Mouse (Mus musculus) liver, embryonic 16.5 days (tissue): ENCODE results near the gene Chrnb2. TPM values are rescaled to one million over a fixed set of nuclear protein-coding genes. Genes with fewer than 3 reads are reported as not detected.

Experiments used
- ATAC-seq: fragments of 200-750 bp; cut with Nextera tagmentation; 2 replicates; pipeline ENCODE4 v1.8.0; 2017; ENCODE audit warnings: low read depth, mild to moderate bottlenecking, moderate number of reproducible peaks, moderate library complexity
- H3K27ac ChIP-seq: fragments of 300-500 bp; sonication (generic); 2 replicates; pipeline ENCODE4 v1.5.1; 2014; ENCODE audit warnings: mild to moderate bottlenecking, low read length
- H3K27me3 ChIP-seq: fragments of 300-500 bp; sonication (generic); 2 replicates; pipeline ENCODE4 v1.6.1; 2014; ENCODE audit warnings: low read depth, low read length, mixed read lengths; ENCODE audit not compliant: control insufficient read depth, insufficient read depth
- H3K36me3 ChIP-seq: fragments of 300-500 bp; sonication (generic); 2 replicates; pipeline ENCODE4 v1.6.1; 2014; ENCODE audit warnings: mild to moderate bottlenecking; ENCODE audit not compliant: control insufficient read depth, insufficient read depth
- H3K4me1 ChIP-seq: fragments of 300-500 bp; sonication (generic); 2 replicates; pipeline ENCODE4 v1.6.1; 2014; ENCODE audit warnings: low read depth, low read length, mixed read lengths; ENCODE audit not compliant: control insufficient read depth
- H3K4me2 ChIP-seq: fragments of 300-500 bp; sonication (generic); 2 replicates; pipeline ENCODE4 v1.6.1; 2014; ENCODE audit warnings: low read depth, low read length, mixed read lengths
- H3K4me3 ChIP-seq: fragments of 300-500 bp; sonication (generic); 2 replicates; pipeline ENCODE4 v1.5.1; 2014; ENCODE audit warnings: low read depth, mild to moderate bottlenecking, low read length
- H3K9ac ChIP-seq: fragments of 300-500 bp; sonication (generic); 2 replicates; pipeline ENCODE4 v1.6.1; 2014; ENCODE audit warnings: low read depth, low read length
- H3K9me3 ChIP-seq: fragments of 300-500 bp; sonication (generic); replicated peaks from 2 replicates; pipeline ENCODE4 v1.6.1; 2016; ENCODE audit warnings: low read length; ENCODE audit not compliant: control insufficient read depth
- WGBS: fragments of 180-500 bp; shearing (Covaris S2); extraction: QIAGEN DNeasy Blood & Tissue Kit; methylation state at CpG from one replicate; pipeline ENCODE4 v1.1.7; 2014; ENCODE audit not compliant: insufficient replicate concordance; 5-methylcytosine and 5-hydroxymethylcytosine counted together
- polyA plus RNA-seq: library from polyadenylated mRNA; unstranded; fragments of >200 nt; fragmentation: Nextera tagmentation; extraction: Ambion mirVana; gene quantifications from 2 replicates; pipeline ENCODE4 v1.2.1, GENCODE M21; 2015

The Chrnb2 gene
- polyA plus RNA-seq, result 0.15 and 0.26 TPM in 2 replicates

DNA sequence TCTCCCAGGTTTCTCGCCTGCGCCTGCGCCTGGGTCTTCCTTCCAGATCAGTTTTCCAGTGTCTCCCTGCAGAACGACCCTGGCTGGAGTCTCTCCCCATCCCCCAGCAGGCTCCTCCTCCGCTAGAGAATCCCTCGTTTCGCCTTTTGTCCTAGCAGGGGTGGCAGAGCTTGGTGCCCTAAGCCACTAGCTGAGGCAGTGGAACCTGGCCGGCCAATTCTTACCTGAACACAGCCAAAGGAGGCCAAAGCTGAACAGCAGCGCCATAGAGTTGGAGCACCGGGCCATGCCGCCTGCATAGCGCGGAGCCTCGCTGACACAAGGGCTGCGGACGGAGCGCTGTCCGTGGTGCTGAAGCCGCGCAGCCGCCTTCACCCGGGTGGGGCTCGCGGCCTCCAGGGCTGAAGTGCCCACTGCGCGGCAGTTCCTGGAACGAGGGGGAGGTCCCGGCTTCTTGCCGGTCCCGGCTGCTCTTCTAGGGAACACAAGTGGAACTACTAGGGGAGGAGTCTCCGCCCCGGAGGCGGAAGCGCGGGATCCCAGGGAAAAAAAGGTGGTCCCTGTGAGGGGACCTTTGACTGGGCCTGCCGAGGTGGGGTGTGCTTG is at the start of gene Chrnb2:
Gene Chrnb2, minus strand, starts transcription at position 514 of the 606 bp plus-strand sequence.
- Histone ChIP-seq H3K4me2 (no peak within 1 kb of the TSS), H3K36me3 (no peaks in the 10 kb centered on the region), H3K9ac (no peak within 1 kb of the TSS), H3K27ac (no peak within 1 kb of the TSS), H3K4me1 (peaks cover 2% of the 10 kb centered on the region; the same call in 1 of the 2 replicates), H3K4me3 (no peak within 1 kb of the TSS), H3K9me3 (no peaks in the 10 kb centered on the region), H3K27me3 (peaks cover 25% of the 10 kb centered on the region)
- 1% methylated on average over 36 of the region's 36 CpGs for WGBS
- peak; percentile 48; the same call in 1 of the 2 replicates for ATAC-seq

- 71% methylated on average over 7 of the region's 7 CpGs for WGBS
- no peak overlapping the region for H3K27ac ChIP-seq
- H3K36me3 ChIP-seq, result no peaks in the 10 kb centered on the region
- no peaks in the 10 kb centered on the region for H3K9me3 ChIP-seq
- no peak for ATAC-seq
- peaks cover 3% of the 10 kb centered on the region for H3K4me1 ChIP-seq
- H3K4me3 ChIP-seq, result no peak overlapping the region
- H3K9ac ChIP-seq, result no peak overlapping the region
- H3K27me3 ChIP-seq, result no peaks in the 10 kb centered on the region; the same call in 1 of the 2 replicates
- H3K4me2 ChIP-seq, result no peak overlapping the region
Measured at GRCm38 (mm10) chr3:89814051-89814450, 49.6 kb upstream of the Chrnb2 start.

- ATAC-seq, result no peak
- H3K4me3 ChIP-seq, result no peak overlapping the region
- H3K27ac ChIP-seq, result no peak overlapping the region
- no peak overlapping the region for H3K9ac ChIP-seq
- no peaks in the 10 kb centered on the region for H3K9me3 ChIP-seq
- H3K36me3 ChIP-seq, result no peaks in the 10 kb centered on the region
- peaks cover 20% of the 10 kb centered on the region for H3K4me1 ChIP-seq
- WGBS, result 63% methylated on average over 3 of the region's 3 CpGs
- H3K4me2 ChIP-seq, result no peak overlapping the region
- no peaks in the 10 kb centered on the region; the same call in 1 of the 2 replicates for H3K27me3 ChIP-seq
Measured at GRCm38 (mm10) chr3:89812166-89812565, 47.7 kb upstream of the Chrnb2 start.

DNA sequence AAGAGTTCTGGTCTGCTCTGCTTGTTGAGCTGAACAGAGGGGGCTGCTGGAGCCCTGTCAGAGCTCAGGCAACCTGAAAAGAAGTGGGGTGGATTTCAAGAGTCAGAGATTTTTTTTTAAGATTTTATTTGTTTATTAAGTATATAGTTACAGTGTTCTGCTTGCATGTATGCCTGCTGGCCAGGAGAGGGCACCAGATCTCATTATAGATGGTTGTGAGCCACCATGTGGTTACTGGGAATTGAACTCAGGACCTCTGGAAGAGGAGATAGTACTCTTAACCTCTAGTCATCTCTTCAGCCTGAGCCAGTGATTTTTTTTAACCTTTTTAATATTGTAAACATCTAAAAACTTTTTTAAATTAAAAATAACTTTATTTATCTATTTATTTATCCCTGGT is 46.4 kb upstream of the Chrnb2 start:
- Histone ChIP-seq H3K4me2 (no peak overlapping the region), H3K27ac (no peak overlapping the region), H3K27me3 (no peaks in the 10 kb centered on the region; the same call in 1 of the 2 replicates), H3K9ac (no peak overlapping the region), H3K9me3 (peaks cover 3% of the 10 kb centered on the region; the same call in 1 of the 2 replicates), H3K4me1 (peaks cover 24% of the 10 kb centered on the region), H3K36me3 (no peaks in the 10 kb centered on the region), H3K4me3 (no peak overlapping the region)
- ATAC-seq, result no peak

DNA sequence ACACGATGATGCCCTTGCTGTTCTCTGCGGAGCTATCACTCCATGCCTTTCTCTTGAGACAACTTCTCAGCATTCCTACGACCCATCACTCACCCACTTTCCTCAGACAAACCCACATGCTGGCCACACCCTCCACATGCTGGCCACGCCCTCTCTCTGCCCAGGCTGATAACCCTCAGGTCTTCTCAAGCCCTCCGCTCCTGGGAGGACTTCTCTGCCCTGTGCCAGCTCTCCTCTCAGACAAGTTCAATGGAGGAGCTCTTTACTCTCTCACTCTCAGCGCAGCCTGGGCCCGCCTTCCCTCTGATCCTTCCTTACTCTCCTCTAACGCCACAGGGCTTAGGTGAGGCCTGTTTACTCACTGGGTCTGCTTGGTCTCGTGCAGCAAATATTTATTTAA is 44.2 kb upstream of the Chrnb2 start:
- Histone ChIP-seq H3K27me3 (no peaks in the 10 kb centered on the region; the same call in 1 of the 2 replicates), H3K9ac (peak overlapping the region; percentile 63), H3K9me3 (peaks cover 3% of the 10 kb centered on the region; the same call in 1 of the 2 replicates), H3K4me1 (peaks cover 24% of the 10 kb centered on the region), H3K36me3 (no peaks in the 10 kb centered on the region), H3K27ac (peak overlapping the region; percentile 92), H3K4me3 (peak overlapping the region; percentile 54), H3K4me2 (peak overlapping the region; percentile 71)
- ATAC-seq, result peak; percentile 95
- WGBS, result 30% methylated on average over 9 of the region's 9 CpGs

DNA sequence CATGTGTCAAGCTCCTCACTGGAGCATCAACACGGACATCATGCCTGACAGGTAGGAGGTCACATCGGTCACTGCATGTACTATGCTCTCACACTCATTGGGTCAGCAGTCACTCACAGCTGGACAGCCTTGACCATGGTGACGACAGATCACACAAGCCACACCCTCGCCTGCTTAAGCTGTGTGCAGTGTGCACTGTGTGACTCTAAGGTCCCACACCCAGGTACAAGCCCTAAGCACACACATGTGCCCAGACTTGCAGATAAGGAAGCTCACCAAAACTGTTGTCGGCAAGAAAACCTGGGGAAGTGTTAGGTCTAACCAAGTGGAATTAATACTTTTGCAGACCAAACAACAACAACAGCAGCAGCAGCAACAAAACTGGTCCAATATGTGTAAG is 43.4 kb upstream of the Chrnb2 start:
- Histone ChIP-seq H3K36me3 (no peaks in the 10 kb centered on the region), H3K4me1 (peaks cover 24% of the 10 kb centered on the region), H3K4me2 (peak overlapping the region; percentile 71), H3K27ac (peak overlapping the region; percentile 92), H3K9me3 (peaks cover 3% of the 10 kb centered on the region; the same call in 1 of the 2 replicates), H3K4me3 (peak overlapping the region; percentile 54), H3K27me3 (no peaks in the 10 kb centered on the region; the same call in 1 of the 2 replicates), H3K9ac (peak overlapping the region; percentile 63)
- peak; percentile 93 for ATAC-seq
- 40% methylated on average over 5 of the region's 5 CpGs for WGBS

GRCm38 (mm10) chr3:89807171-89807570 is 42.7 kb upstream of the Chrnb2 start:
- Histone ChIP-seq H3K4me2 (no peak overlapping the region), H3K9me3 (peaks cover 3% of the 10 kb centered on the region; the same call in 1 of the 2 replicates), H3K27me3 (no peaks in the 10 kb centered on the region), H3K4me3 (no peak overlapping the region), H3K9ac (no peak overlapping the region), H3K27ac (peak overlapping the region; percentile 67), H3K36me3 (no peaks in the 10 kb centered on the region), H3K4me1 (peaks cover 24% of the 10 kb centered on the region)
- no peak for ATAC-seq
- 81% methylated on average over 3 of the region's 3 CpGs for whole genome bisulfite sequencing

- no peak overlapping the region for H3K4me2 ChIP-seq
- no peak overlapping the region for H3K9ac ChIP-seq
- no peaks in the 10 kb centered on the region for H3K27me3 ChIP-seq
- H3K9me3 ChIP-seq, result peaks cover 3% of the 10 kb centered on the region; the same call in 1 of the 2 replicates
- H3K27ac ChIP-seq, result peak overlapping the region; percentile 67
- 85% methylated on average over 2 of the region's 2 CpGs for WGBS
- ATAC-seq, result no peak
- no peak overlapping the region for H3K4me3 ChIP-seq
- no peaks in the 10 kb centered on the region for H3K36me3 ChIP-seq
- peaks cover 24% of the 10 kb centered on the region for H3K4me1 ChIP-seq
Measured at GRCm38 (mm10) chr3:89806751-89807150, 42.3 kb upstream of the Chrnb2 start.

DNA sequence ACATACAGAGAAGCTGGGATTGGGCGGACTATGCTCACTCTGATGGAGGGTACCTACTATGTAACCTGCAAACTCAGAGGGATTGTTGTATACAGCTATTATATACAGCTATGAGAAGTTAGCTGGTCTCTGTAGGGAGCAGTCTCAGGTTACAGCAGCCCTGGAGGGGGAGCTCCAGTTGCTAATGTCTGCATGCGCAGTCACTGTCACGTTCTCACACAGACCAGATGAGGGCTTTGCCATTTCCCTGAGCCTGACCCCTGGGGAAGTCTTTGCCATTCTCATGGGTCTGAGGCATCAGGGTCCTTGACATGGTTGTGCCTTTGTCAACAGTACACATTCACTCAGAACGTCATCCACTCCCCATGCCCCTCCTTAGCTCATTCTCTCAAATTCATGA is 40.7 kb upstream of the Chrnb2 start:
- Histone ChIP-seq H3K9me3 (peaks cover 3% of the 10 kb centered on the region; the same call in 1 of the 2 replicates), H3K27me3 (no peaks in the 10 kb centered on the region), H3K4me3 (no peak overlapping the region), H3K9ac (no peak overlapping the region), H3K4me1 (peaks cover 24% of the 10 kb centered on the region), H3K36me3 (no peaks in the 10 kb centered on the region), H3K4me2 (no peak overlapping the region), H3K27ac (no peak overlapping the region)
- WGBS, result 59% methylated on average over 4 of the region's 4 CpGs
- no peak for ATAC-seq
